Mouse (Mus musculus): ENCODE data around the gene Tm4sf5.

- no peak for TF ChIP-seq CTCF (IDR thresholded peaks at IDR 0.05; ENCODE audit: low read depth, low read length)
- no peak for TF ChIP-seq POLR2A (IDR thresholded peaks at IDR 0.05; ENCODE audit: insufficient read depth, low read length)
- TF ChIP-seq EP300 (IDR thresholded peaks at IDR 0.05; ENCODE audit: insufficient read depth, low read depth, low read length) = no peak
These were observed 27.8 kb downstream of the Tm4sf5 start, which contains the start of gene Gm40193 for GRCm38 (mm10) chr11:70532839-70533238.

Measured in ES-Bruce4 (cell line).